Mouse (Mus musculus) embryo, embryonic 10 days (tissue): ENCODE measurements around the gene Gm20812.
"Not testable (repeated sequence)": the region's sequence is repeated elsewhere in the genome, so short reads cannot be mapped to it uniquely, and the experiment has no call there.

Experiments used
- DNase-seq: peaks from one replicate; pipeline ENCODE4 v3.0.0-alpha.2; 2015; ENCODE audit warnings: low spot score

Gene Gm20812

DNA sequence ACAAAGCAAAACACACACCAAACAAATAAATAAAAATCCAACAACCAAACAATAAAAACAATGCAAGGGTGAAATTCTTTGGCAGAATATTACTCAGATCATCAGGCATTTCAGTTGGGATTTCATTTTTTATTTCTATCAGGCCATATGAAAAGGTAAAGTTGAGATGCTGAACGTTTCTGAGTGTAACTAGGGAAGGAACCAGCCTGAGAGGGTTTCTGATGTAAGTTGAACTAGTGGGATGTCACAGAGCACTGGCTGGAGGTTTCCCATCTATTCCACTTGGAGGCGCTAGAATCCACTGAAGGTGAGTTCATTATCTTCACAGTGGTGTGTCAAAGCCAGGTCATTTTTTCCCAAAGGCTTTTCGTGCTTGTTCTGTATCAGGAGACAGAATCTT is at the start of gene Gm20812:
Gene Gm20812 (plus strand): TSS at position 301 of the 400 bp plus-strand sequence.
- not testable (repeated sequence) for DNase-seq
